Comparison of ENCODE assay signal across 26 mouse cellular contexts in genomic region chrX:150636421-150636820, GRCm38 (mm10). TPM values are rescaled to one million over a fixed set of nuclear protein-coding genes. Genes with fewer than 3 reads are reported as not detected.
DNase-seq lines count a peak whose midpoint lies in the region; ATAC-seq and TF ChIP-seq lines count a peak whose summit lies in the region.
"Had no signal": no experiment of that assay in that cellular context is flagged by ENCODE, and none has a peak within 500 bp of the region (broad histone marks: within the 10 kb centered on the region; RNA-seq: fewer than 3 reads in every experiment).

No protein-coding gene starts in this region.

- TF ChIP-seq CTCF in liver, postnatal 0 days (IDR thresholded peaks at IDR 0.05; ENCODE audit: low read depth) = no peak

- H3K4me2 ChIP-seq in liver, embryonic 12.5 days = no peak overlapping the region
- H3K4me2 ChIP-seq in liver, postnatal 0 days (ENCODE audit: low read depth, low read length) = no peak overlapping the region
- H3K4me2 ChIP-seq in liver, embryonic 15.5 days = no peak overlapping the region
- H3K4me2 ChIP-seq: forebrain, embryonic 13.5 days; heart, embryonic 11.5 days; hindbrain, embryonic 12.5 days; hindbrain, embryonic 15.5 days had no signal

- H3K9ac ChIP-seq in liver, embryonic 12.5 days = no peak overlapping the region
- no peak overlapping the region for H3K9ac ChIP-seq in liver, postnatal 0 days (replicated peaks)
- H3K9ac ChIP-seq in liver, embryonic 15.5 days = no peak overlapping the region
- H3K9ac ChIP-seq: forebrain, embryonic 13.5 days; hindbrain, embryonic 12.5 days; hindbrain, embryonic 15.5 days had no signal

- no peaks in the 10 kb centered on the region for H3K27me3 ChIP-seq in liver, embryonic 12.5 days (replicated peaks)
- 0 out of 2 replicates have a peak, but pooled peaks cover 3% of the 10 kb centered on the region for H3K27me3 ChIP-seq in liver, postnatal 0 days (ENCODE audit: insufficient read depth, low read length)
- H3K27me3 ChIP-seq in liver, embryonic 15.5 days = no peaks in the 10 kb centered on the region
- H3K27me3 ChIP-seq: CH12.LX; forebrain, embryonic 13.5 days; hindbrain, embryonic 12.5 days; hindbrain, embryonic 15.5 days had no signal

- peak; percentile 80 for ATAC-seq in liver, embryonic 12.5 days
- no peak for ATAC-seq in liver, postnatal 0 days
- ATAC-seq in liver, embryonic 15.5 days (ENCODE audit: insufficient read depth) = peak; percentile 69
- peak; percentile 91 for ATAC-seq in megakaryocyte-erythroid progenitor cell, adult 5-6 weeks (replicated peaks; ENCODE audit: low FRiP score, low TSS enrichment, poor library complexity, severe bottlenecking)
- ATAC-seq: forebrain, embryonic 13.5 days; forebrain, embryonic 16.5 days; Patski had no signal

- no peak for TF ChIP-seq EP300 in liver, postnatal 0 days (IDR thresholded peaks at IDR 0.05; ENCODE audit: low read depth)

- H3K36me3 ChIP-seq in liver, embryonic 12.5 days = no peaks in the 10 kb centered on the region
- H3K36me3 ChIP-seq in liver, postnatal 0 days (replicated peaks; ENCODE audit: insufficient read depth, low read length) = no peaks in the 10 kb centered on the region
- H3K36me3 ChIP-seq in liver, embryonic 15.5 days (replicated peaks) = no peaks in the 10 kb centered on the region
- H3K36me3 ChIP-seq: forebrain, embryonic 10.5 days; G1E; hindbrain, embryonic 12.5 days; hindbrain, embryonic 15.5 days had no signal

- no peak for DNase-seq in liver, postnatal 0 days
- peak; percentile 6 for DNase-seq in c-Kit-positive CD71-positive TER-119-positive erythroid progenitor cells, embryonic 14.5 days (ENCODE audit: low spot score)
- DNase-seq in urinary bladder, adult 2 months (ENCODE audit: low spot score) = no peak
- no peak for DNase-seq in adrenal gland, postnatal 25 days
- no peak for DNase-seq in Muller cell, postnatal 12 days (ENCODE audit: inconsistent ontology term)
- DNase-seq: adrenal gland, postnatal 10 days; B cell, adult 2 months; cerebellum, adult 18-20 months; cerebellum, adult 9-10 months; cerebellum, postnatal 14 days; gastrocnemius, postnatal 10 days; gastrocnemius, postnatal 36 days; heart, adult 2 months had no signal

- H3K27ac ChIP-seq in liver, embryonic 12.5 days = no peak overlapping the region
- H3K27ac ChIP-seq in liver, postnatal 0 days (ENCODE audit: low read depth) = no peak overlapping the region
- no peak overlapping the region for H3K27ac ChIP-seq in liver, embryonic 15.5 days (replicated peaks)
- H3K27ac ChIP-seq: forebrain, embryonic 10.5 days; forebrain, embryonic 13.5 days; heart, adult 2 months; hindbrain, embryonic 12.5 days; hindbrain, embryonic 15.5 days had no signal

- H3K9me3 ChIP-seq in liver, embryonic 12.5 days (replicated peaks) = no peaks in the 10 kb centered on the region
- no peaks in the 10 kb centered on the region for H3K9me3 ChIP-seq in liver, postnatal 0 days (ENCODE audit: low read length)
- H3K9me3 ChIP-seq in liver, embryonic 15.5 days (replicated peaks) = no peaks in the 10 kb centered on the region
- H3K9me3 ChIP-seq: forebrain, embryonic 10.5 days; forebrain, embryonic 13.5 days; G1E; hindbrain, embryonic 12.5 days; hindbrain, embryonic 15.5 days had no signal

- no peak overlapping the region for H3K4me3 ChIP-seq in liver, embryonic 12.5 days
- no peak overlapping the region for H3K4me3 ChIP-seq in liver, postnatal 0 days (ENCODE audit: low read depth, low read length)
- H3K4me3 ChIP-seq in liver, embryonic 15.5 days (replicated peaks) = no peak overlapping the region
- H3K4me3 ChIP-seq: forebrain, embryonic 10.5 days; forebrain, embryonic 13.5 days; heart, adult 2 months; hindbrain, embryonic 12.5 days; hindbrain, embryonic 15.5 days had no signal

- H3K4me1 ChIP-seq in liver, embryonic 12.5 days = peaks cover 7% of the 10 kb centered on the region; the same call in 1 of the 2 replicates
- no peaks in the 10 kb centered on the region for H3K4me1 ChIP-seq in liver, postnatal 0 days (ENCODE audit: insufficient read depth)
- no peaks in the 10 kb centered on the region for H3K4me1 ChIP-seq in liver, embryonic 15.5 days (replicated peaks)
- H3K4me1 ChIP-seq: forebrain, embryonic 10.5 days; forebrain, embryonic 13.5 days; hindbrain, embryonic 12.5 days; hindbrain, embryonic 15.5 days had no signal

- 25% methylated on average over 1 of the region's 1 CpGs for whole genome bisulfite sequencing in liver, embryonic 12.5 days (ENCODE audit: insufficient replicate concordance)
- WGBS in liver, postnatal 0 days (ENCODE audit: insufficient replicate concordance) = 39% methylated on average over 1 of the region's 1 CpGs
- WGBS in liver, embryonic 15.5 days (ENCODE audit: insufficient replicate concordance) = 21% methylated on average over 1 of the region's 1 CpGs

RNA-seq across cellular contexts. Expression of gene Tro, which starts 21.0 kb away (rescaled TPM):
- polyA plus RNA-seq in liver, embryonic 12.5 days (2016; fragmentation: Nextera tagmentation; extraction: Ambion mirVana) = 4.1 and 4.4 TPM in 2 replicates
- polyA plus RNA-seq in liver, postnatal 0 days (2015; fragmentation: Nextera tagmentation; extraction: Ambion mirVana) = 0.22 and 0.51 TPM in 2 replicates
- polyA plus RNA-seq in liver, embryonic 15.5 days (2015; fragmentation: Nextera tagmentation; extraction: Ambion mirVana) = 0.60 and 0.78 TPM in 2 replicates
- total RNA-seq in megakaryocyte-erythroid progenitor cell, adult 5-6 weeks (2014; fragmentation: Nextera tagmentation) = not detected in 2 replicates
- 0.23 TPM in 1 of 2 replicates, not detected in the other for total RNA-seq in megakaryocyte-erythroid progenitor cell, adult 5-6 weeks (2017)
- 1.3 TPM in 2 replicates for polyA plus RNA-seq in urinary bladder, adult 2 months (2012; rRNA removed)
- total RNA-seq in adrenal gland, postnatal 25 days (2021) = 8.2 and 10.2 TPM in 2 replicates
- total RNA-seq: granulocyte monocyte progenitor cell, adult 5-6 weeks had no signal
- polyA plus RNA-seq: G1E had no signal

RNA-seq across cellular contexts. Expression of gene Apex2, which starts 46.8 kb away (rescaled TPM):
- 13.3 and 14.4 TPM in 2 replicates for polyA plus RNA-seq in liver, embryonic 12.5 days (2016; fragmentation: Nextera tagmentation; extraction: Ambion mirVana)
- 6.1 and 6.7 TPM in 2 replicates for polyA plus RNA-seq in liver, postnatal 0 days (2015; fragmentation: Nextera tagmentation; extraction: Ambion mirVana)
- 11.1 and 12.4 TPM in 2 replicates for polyA plus RNA-seq in liver, embryonic 15.5 days (2015; fragmentation: Nextera tagmentation; extraction: Ambion mirVana)
- total RNA-seq in megakaryocyte-erythroid progenitor cell, adult 5-6 weeks (2014; fragmentation: Nextera tagmentation) = 26.0 and 28.3 TPM in 2 replicates
- 5.0 and 5.2 TPM in 2 replicates for total RNA-seq in megakaryocyte-erythroid progenitor cell, adult 5-6 weeks (2017)
- polyA plus RNA-seq in urinary bladder, adult 2 months (2012; rRNA removed) = 6.5 and 7.1 TPM in 2 replicates
- 18.6 and 20.4 TPM in 2 replicates for total RNA-seq in adrenal gland, postnatal 25 days (2021)

RNA-seq across cellular contexts. Expression of gene Pfkfb1, which starts 48.4 kb away (rescaled TPM):
- 6.9 and 7.1 TPM in 2 replicates for polyA plus RNA-seq in liver, embryonic 12.5 days (2016; fragmentation: Nextera tagmentation; extraction: Ambion mirVana)
- polyA plus RNA-seq in liver, postnatal 0 days (2015; fragmentation: Nextera tagmentation; extraction: Ambion mirVana) = 21.9 and 22.0 TPM in 2 replicates
- 8.1 and 10.1 TPM in 2 replicates for polyA plus RNA-seq in liver, embryonic 15.5 days (2015; fragmentation: Nextera tagmentation; extraction: Ambion mirVana)
- total RNA-seq in megakaryocyte-erythroid progenitor cell, adult 5-6 weeks (2014; fragmentation: Nextera tagmentation) = 5.9 and 7.4 TPM in 2 replicates
- 1.2 and 1.8 TPM in 2 replicates for total RNA-seq in megakaryocyte-erythroid progenitor cell, adult 5-6 weeks (2017)
- 4.6 and 6.8 TPM in 2 replicates for polyA plus RNA-seq in urinary bladder, adult 2 months (2012; rRNA removed)
- 12.1 and 13.2 TPM in 2 replicates for total RNA-seq in adrenal gland, postnatal 25 days (2021)
